Mouse (Mus musculus): ENCODE data around the gene Ttc9c. TPM values are rescaled to one million over a fixed set of nuclear protein-coding genes. Genes with fewer than 3 reads are reported as not detected.

Ttc9c gene
- polyA plus RNA-seq, 1 experiment: 18.7 TPM

DNA sequence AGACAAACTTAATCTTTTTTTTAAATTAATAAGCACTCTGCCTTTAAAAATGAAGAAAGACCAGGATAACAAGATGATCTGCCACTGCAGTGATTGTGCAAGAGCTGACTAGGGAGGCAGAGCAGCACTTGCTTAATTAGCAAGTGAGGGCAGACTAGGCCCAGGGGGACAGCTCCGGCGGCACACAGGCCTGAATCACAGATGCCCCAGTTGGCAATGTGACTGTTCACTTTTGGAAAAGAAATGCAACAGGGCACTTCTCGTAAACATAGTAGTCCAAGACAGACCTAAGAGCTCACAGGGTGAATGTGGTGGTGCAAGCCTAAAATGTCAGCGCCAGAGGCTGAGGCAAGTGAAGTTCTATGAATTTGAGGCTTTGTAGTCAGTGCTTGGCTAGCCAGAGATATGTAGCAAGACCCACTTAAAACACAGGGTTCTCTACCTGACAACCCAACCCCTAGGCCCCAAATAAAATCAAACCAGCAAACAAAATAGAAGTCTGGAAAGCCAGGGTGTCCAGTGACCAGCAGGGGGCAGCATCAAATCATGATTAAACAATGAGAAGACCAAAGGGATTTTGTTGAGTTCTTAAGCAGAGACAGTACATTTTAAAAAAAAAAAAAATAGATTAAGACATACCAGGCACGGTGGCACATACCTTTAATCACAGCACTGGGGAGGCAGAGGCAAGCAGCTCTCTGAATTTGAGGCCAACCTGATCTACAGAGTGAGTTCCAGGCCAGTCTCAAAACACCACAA lies 25.4 kb upstream of the Ttc9c start:
- Histone ChIP-seq H3ac (ENCODE audit: control insufficient read depth, insufficient read length) (no peak overlapping the region), H3K4me3 (no peak overlapping the region), H3K4me2 (ENCODE audit: low read depth) (no peak overlapping the region), H3K36me3 (ENCODE audit: control insufficient read depth, insufficient read depth) (peaks cover 31% of the 10 kb centered on the region), H3K79me2 (ENCODE audit: control insufficient read depth, insufficient read depth) (no peaks in the 10 kb centered on the region), H3K27me3 (ENCODE audit: control insufficient read depth, insufficient read depth, insufficient read length) (no peaks in the 10 kb centered on the region)
- TF ChIP-seq MYOG (IDR thresholded peaks at IDR 0.05; ENCODE audit: control insufficient read depth in 1 of 3, insufficient read depth in 1 of 3, insufficient read length in 2 of 3, low read depth in 2 of 3) (no peak), SRF (IDR thresholded peaks at IDR 0.05; ENCODE audit: control insufficient read depth, insufficient read length, low read depth) (no peak), USF1 (IDR thresholded peaks at IDR 0.05; ENCODE audit: low read depth) (no peak), MYOD1 (IDR thresholded peaks at IDR 0.05; ENCODE audit: control insufficient read depth in 1 of 3, insufficient read length in 2 of 3, low read depth in 2 of 3) (no peak), CEBPB (IDR thresholded peaks at IDR 0.05; ENCODE audit: insufficient read depth, poor library complexity, severe bottlenecking) (no peak), REST (IDR thresholded peaks at IDR 0.05; ENCODE audit: insufficient read depth, insufficient read length) (no peak), POLR2A (IDR thresholded peaks at IDR 0.05; ENCODE audit: insufficient read length, low read depth) (no peak), TCF3 (IDR thresholded peaks at IDR 0.05; ENCODE audit: insufficient read length, low read depth) (no peak), E2F4 (IDR thresholded peaks at IDR 0.05; ENCODE audit: insufficient read depth) (no peak), TCF12 (IDR thresholded peaks at IDR 0.05; ENCODE audit: insufficient read depth, poor library complexity, severe bottlenecking) (no peak), MAX (IDR thresholded peaks at IDR 0.05; ENCODE audit: low read depth) (no peak), POLR2AphosphoS2 (IDR thresholded peaks at IDR 0.05; ENCODE audit: insufficient read length, low read depth) (no peak)

DNA sequence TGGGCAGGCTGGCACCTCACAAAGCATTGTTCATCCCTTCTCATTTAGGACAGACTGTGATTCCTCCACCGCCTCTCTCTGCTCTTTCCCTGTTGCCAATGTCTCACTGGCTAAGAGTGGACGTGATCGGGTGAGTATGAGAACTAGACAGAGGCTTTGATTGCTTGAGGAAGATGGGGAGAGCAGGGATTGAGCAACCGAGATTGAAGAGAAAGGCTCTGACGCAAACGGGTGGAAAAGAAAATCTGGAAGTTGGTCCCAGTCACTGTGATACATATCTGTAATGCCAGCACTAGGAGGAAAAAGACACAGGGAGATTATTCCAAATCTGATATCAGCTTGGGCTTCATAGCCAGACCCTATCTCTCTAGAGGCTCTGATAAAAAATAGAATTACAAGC lies 23.8 kb upstream of the Ttc9c start:
- Histone ChIP-seq H3K36me3 (ENCODE audit: control insufficient read depth, insufficient read depth) (peaks cover 25% of the 10 kb centered on the region), H3K79me2 (ENCODE audit: control insufficient read depth, insufficient read depth) (no peaks in the 10 kb centered on the region), H3K4me2 (ENCODE audit: low read depth) (no peak overlapping the region), H3K4me3 (no peak overlapping the region), H3K27me3 (ENCODE audit: control insufficient read depth, insufficient read depth, insufficient read length) (no peaks in the 10 kb centered on the region), H3ac (ENCODE audit: control insufficient read depth, insufficient read length) (no peak overlapping the region)
- TF ChIP-seq SRF (IDR thresholded peaks at IDR 0.05; ENCODE audit: control insufficient read depth, insufficient read length, low read depth) (no peak), REST (IDR thresholded peaks at IDR 0.05; ENCODE audit: insufficient read depth, insufficient read length) (no peak), TCF3 (IDR thresholded peaks at IDR 0.05; ENCODE audit: insufficient read length, low read depth) (no peak), POLR2AphosphoS2 (IDR thresholded peaks at IDR 0.05; ENCODE audit: insufficient read length, low read depth) (no peak), MYOD1 (IDR thresholded peaks at IDR 0.05; ENCODE audit: control insufficient read depth in 1 of 3, insufficient read length in 2 of 3, low read depth in 2 of 3) (no peak), USF1 (IDR thresholded peaks at IDR 0.05; ENCODE audit: low read depth) (no peak), POLR2A (IDR thresholded peaks at IDR 0.05; ENCODE audit: insufficient read length, low read depth) (no peak), CEBPB (IDR thresholded peaks at IDR 0.05; ENCODE audit: insufficient read depth, poor library complexity, severe bottlenecking) (no peak), MAX (IDR thresholded peaks at IDR 0.05; ENCODE audit: low read depth) (no peak), E2F4 (IDR thresholded peaks at IDR 0.05; ENCODE audit: insufficient read depth) (no peak), MYOG (IDR thresholded peaks at IDR 0.05; ENCODE audit: control insufficient read depth in 1 of 3, insufficient read depth in 1 of 3, insufficient read length in 2 of 3, low read depth in 2 of 3) (no peak), TCF12 (IDR thresholded peaks at IDR 0.05; ENCODE audit: insufficient read depth, poor library complexity, severe bottlenecking) (no peak)

DNA sequence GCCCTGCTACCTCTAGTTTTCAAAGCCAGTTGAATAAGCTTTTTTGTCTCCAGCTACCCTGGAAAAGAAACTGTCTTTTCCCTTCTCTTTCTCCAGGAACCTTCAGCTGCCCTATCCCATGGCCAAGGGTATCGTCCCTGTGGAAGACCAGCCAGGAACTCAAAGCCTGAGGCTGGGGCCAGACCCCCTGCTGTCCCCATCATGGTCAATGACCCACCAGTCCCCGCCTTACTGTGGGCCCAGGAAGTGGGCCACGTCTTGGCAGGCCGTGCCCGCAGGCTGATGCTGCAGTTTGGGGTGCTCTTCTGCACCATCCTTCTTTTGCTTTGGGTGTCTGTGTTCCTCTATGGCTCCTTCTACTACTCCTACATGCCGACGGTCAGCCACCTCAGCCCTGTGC lies 21.9 kb upstream of the Ttc9c start:
- no peak for TF ChIP-seq REST (IDR thresholded peaks at IDR 0.05; ENCODE audit: insufficient read depth, insufficient read length)
- no peak for TF ChIP-seq E2F4 (IDR thresholded peaks at IDR 0.05; ENCODE audit: insufficient read depth)
- TF ChIP-seq POLR2AphosphoS2 (IDR thresholded peaks at IDR 0.05; ENCODE audit: insufficient read length, low read depth): no peak
- TF ChIP-seq SRF (IDR thresholded peaks at IDR 0.05; ENCODE audit: control insufficient read depth, insufficient read length, low read depth): no peak
- TF ChIP-seq CEBPB (IDR thresholded peaks at IDR 0.05; ENCODE audit: insufficient read depth, poor library complexity, severe bottlenecking): no peak
- TF ChIP-seq MYOG (IDR thresholded peaks at IDR 0.05; ENCODE audit: control insufficient read depth in 1 of 3, insufficient read depth in 1 of 3, insufficient read length in 2 of 3, low read depth in 2 of 3): no peak
- TF ChIP-seq POLR2A (IDR thresholded peaks at IDR 0.05; ENCODE audit: insufficient read length, low read depth): no peak
- Histone ChIP-seq H3K4me2 (ENCODE audit: low read depth) (no peak overlapping the region), H3ac (ENCODE audit: control insufficient read depth, insufficient read length) (no peak overlapping the region), H3K79me2 (ENCODE audit: control insufficient read depth, insufficient read depth) (no peaks in the 10 kb centered on the region), H3K36me3 (ENCODE audit: control insufficient read depth, insufficient read depth) (peaks cover 18% of the 10 kb centered on the region), H3K27me3 (ENCODE audit: control insufficient read depth, insufficient read depth, insufficient read length) (no peaks in the 10 kb centered on the region), H3K4me3 (no peak overlapping the region)

DNA sequence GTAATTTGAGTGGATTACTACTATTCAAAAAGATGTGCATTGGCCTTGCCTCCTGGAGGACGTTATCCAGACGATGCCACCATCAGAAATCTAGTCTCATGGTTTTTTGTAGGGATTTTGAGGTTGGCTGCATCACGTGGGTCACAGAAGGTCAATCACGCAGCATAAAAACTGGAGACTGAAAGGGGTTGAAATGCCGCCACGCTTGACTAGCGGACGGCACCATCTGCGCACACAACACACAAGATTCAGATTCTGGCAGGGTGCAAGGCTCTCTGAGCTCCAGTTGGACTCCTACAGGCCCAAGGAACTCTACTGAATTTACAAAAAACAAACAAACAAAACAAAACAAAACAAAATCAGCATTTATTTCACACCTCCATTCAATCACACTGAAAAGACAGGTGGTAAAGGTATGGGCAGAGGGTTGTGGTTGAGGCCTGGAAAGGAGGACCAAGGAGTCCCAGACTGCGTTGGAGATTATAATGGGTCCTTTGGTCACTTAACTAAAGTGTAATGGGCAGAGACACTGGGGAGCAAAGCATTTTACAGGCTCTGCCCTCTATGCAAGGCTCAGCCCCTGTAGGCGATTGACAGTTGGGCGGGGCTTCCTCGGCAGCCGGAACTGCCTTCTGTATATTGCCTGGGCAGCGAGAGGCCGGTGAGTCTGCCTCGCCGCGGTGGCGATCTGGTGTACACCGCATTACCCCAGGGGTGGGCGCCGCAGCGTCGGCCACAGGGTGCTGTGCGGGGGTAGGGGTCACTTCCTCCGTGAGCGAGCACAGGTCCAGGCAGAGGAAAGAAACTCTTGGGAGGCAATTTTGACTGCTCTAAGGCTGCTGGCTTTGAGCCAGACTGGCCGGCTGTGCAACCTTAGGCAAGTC lies 21.0 kb upstream of the Ttc9c start:
- H3K27me3 ChIP-seq (ENCODE audit: control insufficient read depth, insufficient read depth, insufficient read length): no peaks in the 10 kb centered on the region
- H3K36me3 ChIP-seq (ENCODE audit: control insufficient read depth, insufficient read depth): peaks cover 19% of the 10 kb centered on the region
- H3K4me2 ChIP-seq (ENCODE audit: low read depth): no peak overlapping the region
- H3K4me3 ChIP-seq: no peak overlapping the region
- no peaks in the 10 kb centered on the region for H3K79me2 ChIP-seq (ENCODE audit: control insufficient read depth, insufficient read depth)
- TF ChIP-seq POLR2AphosphoS2 (IDR thresholded peaks at IDR 0.05; ENCODE audit: insufficient read length, low read depth): no peak
- no peak for TF ChIP-seq SRF (IDR thresholded peaks at IDR 0.05; ENCODE audit: control insufficient read depth, insufficient read length, low read depth)
- no peak for TF ChIP-seq MYOD1 (IDR thresholded peaks at IDR 0.05; ENCODE audit: control insufficient read depth in 1 of 3, insufficient read length in 2 of 3, low read depth in 2 of 3)
- TF ChIP-seq USF1 (IDR thresholded peaks at IDR 0.05; ENCODE audit: low read depth): no peak
- TF ChIP-seq POLR2A (IDR thresholded peaks at IDR 0.05; ENCODE audit: insufficient read length, low read depth): no peak
- TF ChIP-seq MAX (IDR thresholded peaks at IDR 0.05; ENCODE audit: low read depth): no peak
- TF ChIP-seq E2F4 (IDR thresholded peaks at IDR 0.05; ENCODE audit: insufficient read depth): no peak
- no peak for TF ChIP-seq MYOG (IDR thresholded peaks at IDR 0.05; ENCODE audit: control insufficient read depth in 1 of 3, insufficient read depth in 1 of 3, insufficient read length in 2 of 3, low read depth in 2 of 3)
- TF ChIP-seq TCF3 (IDR thresholded peaks at IDR 0.05; ENCODE audit: insufficient read length, low read depth): no peak
- TF ChIP-seq REST (IDR thresholded peaks at IDR 0.05; ENCODE audit: insufficient read depth, insufficient read length): no peak
- no peak for TF ChIP-seq TCF12 (IDR thresholded peaks at IDR 0.05; ENCODE audit: insufficient read depth, poor library complexity, severe bottlenecking)
- TF ChIP-seq CEBPB (IDR thresholded peaks at IDR 0.05; ENCODE audit: insufficient read depth, poor library complexity, severe bottlenecking): no peak
- no peak overlapping the region for H3ac ChIP-seq (ENCODE audit: control insufficient read depth, insufficient read length)
